Mouse (Mus musculus) ovary, adult 18-20 months (tissue): ENCODE data around the gene Tmod1.

Experiments used
- DNase-seq: peaks from one replicate; pipeline ENCODE4 v3.0.0; 2022; ENCODE audit warnings: low spot score, mixed read lengths

The Tmod1 gene

DNA sequence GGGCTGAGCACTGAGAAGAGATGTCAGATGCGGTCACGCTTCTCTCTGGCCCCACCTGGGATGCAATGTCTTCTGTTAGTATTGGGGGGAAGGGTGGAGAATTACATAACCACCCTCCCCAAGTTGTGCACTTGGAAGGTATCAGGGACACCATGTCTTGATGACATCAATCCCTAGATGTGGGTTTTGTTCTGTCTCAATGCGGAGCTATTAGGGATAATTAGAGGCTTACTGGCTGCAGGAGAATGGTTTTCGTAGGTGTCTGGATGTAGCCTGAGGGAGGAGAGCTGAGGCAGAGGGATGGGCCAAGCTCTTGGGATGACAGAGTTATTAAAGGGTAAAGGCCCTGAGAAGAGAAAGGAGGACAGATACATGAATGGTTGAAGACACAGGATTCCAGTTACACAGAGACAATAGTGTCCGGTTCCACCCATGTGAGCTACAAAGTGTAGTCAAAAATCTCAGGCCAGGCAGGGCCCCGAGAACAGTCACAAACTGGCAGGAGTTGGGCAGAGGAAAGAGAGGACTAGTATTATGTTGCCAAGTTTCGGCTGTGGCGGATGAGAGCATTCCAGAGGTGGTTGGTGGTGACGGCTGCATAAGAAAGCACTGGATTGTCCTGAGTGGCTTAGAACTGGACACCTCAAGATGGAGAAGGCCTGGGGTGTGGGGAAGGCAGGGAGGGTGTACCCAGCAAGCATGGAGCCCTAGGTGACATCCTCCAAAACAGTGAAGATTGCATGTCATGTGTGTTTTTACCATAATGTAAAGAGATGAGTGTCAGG, 14.8 kb downstream of the Tmod1 start:
- no peak for DNase-seq

DNA sequence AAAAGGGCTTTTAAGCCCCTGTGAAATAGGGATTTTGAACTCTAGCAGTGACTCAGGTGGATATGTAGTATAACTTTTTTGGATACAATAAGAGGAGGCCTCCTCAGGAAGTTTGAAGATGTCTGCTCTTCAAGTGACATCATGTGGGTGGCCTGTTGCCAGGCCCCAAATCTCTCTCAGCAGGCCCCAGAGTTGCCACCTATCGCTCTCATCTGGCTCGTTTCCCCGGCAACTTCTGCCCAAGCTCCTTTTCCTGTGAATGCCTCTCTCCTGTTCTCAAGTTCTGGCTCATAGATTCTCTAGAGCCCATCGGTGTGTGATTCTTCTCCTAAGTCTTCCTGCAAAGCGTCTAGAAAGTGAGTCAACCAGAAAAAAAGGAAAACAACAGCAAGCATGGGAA, 17.4 kb downstream of the Tmod1 start:
- no peak for DNase-seq

- no peak for DNase-seq
These were observed 22.7 kb downstream of the Tmod1 start for GRCm38 (mm10) chr4:46061259-46061962.

DNA sequence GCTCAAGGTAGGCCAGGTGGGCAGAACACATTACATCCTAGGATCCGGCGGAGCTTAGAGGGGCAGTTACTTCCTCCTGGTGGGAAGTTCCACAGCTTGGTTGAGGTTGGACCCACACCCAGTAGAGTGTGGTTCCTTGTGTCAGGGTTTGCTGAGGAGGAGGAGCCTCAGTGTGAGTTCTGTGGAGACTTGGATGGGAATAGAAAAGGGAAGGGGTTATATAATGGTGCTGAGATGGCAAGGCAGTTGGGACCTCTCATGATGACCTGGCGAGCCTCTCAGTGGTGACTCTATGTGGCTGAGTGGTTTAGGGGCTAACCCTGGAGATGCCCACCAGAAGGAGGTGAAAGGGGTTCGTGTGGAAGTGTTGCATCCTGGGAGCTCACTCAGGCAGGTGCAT, 25.1 kb downstream of the Tmod1 start:
- no peak for DNase-seq

GRCm38 (mm10) chr4:46064263-46064662, 25.5 kb downstream of the Tmod1 start:
- no peak for DNase-seq

DNA sequence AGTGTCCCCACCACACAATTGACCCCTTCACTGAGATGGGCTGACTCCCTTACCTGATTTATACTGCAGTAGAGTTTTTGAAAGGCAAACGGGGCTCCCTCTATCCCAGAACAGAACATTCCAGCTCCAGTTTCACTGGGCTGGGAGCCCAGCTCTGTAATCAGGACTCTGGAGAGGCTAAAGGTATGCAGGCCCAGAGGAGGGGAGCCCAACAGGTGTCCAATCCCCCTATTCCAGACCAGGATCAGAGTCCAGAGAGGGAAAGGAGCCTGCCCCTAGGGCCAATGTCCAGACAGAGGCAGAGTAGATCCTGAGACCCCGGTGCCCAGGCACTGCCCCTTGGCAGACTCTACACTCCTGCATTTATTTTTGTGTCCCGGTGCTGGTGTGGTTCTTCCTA, 26.2 kb downstream of the Tmod1 start:
- no peak for DNase-seq

DNA sequence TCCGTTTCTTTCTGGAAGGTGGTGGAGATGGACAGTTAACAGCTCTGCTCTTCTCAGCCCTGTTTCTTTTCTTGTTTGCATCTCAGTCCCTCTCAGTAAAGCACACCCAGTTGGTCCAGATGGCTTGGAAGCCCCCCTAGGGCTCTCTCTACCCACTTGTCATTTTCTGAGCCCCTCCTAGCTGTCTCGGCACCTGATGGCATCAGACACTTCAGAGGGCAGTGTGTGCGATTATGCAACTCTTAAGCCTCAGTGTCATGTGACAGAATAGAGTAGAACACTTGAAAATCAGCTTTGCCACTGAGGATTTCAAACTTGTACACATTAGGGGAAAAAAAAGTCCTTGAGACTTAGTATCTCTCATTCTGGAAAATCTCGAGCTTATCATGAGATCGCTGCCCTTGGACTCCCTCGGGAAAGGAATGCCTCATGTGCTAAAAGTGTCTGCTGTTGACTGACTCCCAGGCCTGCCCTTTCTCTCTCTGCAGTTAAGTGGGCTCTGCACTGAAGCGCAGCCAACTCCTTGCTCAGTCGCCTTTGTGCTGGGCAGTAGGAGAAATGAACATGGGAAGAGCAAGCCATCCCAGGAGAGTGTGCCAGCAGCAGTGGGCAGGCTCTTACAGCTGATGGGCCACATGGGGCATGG, 27.1 kb downstream of the Tmod1 start:
- peak; percentile 43 for DNase-seq

DNA sequence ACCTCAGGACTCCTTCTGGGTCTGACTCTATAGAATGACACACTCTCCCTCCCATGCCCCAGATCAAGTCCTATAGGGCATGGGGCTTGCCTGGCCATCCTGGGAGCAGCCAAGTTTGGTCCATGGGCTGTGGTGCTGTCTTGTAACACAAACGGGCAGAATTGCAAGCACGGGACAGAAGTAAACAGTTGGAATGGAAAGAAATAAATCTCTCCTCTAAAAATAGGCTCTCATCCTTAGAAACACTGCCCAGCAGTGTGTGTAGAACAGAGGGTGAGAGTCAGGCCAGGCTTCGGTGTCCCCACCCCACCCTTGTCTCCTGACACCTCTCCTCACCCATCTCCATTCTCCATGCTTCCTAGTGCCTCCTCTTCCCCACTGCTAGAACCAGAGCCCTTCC, 29.3 kb downstream of the Tmod1 start:
- no peak for DNase-seq

GRCm38 (mm10) chr4:46068573-46068972, 29.8 kb downstream of the Tmod1 start:
- no peak for DNase-seq

DNA sequence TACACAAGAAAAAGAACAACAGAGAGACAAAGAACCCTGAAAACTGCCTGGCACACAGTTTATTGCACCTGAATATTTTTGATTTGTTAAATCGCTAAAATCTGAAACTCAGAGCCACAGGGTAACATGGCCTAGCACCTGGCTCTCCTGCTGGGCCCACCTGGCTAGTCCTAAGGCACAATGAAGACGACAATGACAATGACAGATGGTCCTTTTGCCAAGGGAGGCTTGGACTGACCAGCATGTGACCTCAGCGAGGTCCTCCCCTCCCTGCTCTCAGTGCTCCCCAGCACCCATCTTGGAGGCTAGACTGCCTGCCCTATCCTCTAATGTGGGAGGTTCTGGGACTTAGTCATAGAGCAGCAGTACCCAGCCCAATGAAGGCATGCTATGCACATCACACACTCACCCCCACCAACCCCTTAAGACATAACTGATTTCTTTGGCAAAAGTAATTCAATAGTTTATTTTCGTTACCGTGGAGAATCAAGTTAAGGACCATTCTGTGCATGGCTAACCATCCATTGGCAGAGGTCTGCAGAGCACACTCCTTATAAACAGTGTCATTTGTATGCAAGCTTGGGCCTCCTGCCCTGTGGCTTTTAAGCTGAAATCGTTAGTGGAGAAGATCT, 31.2 kb downstream of the Tmod1 start:
- no peak for DNase-seq

DNA sequence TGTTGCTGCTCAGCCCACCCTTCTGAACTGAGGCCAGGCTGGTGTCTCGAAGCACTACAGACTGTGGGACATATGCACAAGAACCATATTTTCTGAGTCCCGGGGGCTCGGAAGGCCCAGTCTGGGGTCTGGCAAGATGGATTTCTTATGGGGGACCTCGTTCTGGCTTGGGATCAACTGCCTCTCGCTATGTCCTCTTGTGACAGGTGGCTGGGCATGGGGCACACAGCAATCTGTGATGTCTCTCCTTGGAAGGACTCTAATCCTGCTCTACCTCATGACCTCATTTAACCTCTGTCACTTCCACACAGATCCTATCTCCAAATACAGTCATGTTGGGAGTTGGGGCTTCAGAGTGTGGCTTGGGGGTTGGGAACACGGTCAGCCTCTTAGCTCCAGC, 33.9 kb downstream of the Tmod1 start:
- DNase-seq: no peak

DNA sequence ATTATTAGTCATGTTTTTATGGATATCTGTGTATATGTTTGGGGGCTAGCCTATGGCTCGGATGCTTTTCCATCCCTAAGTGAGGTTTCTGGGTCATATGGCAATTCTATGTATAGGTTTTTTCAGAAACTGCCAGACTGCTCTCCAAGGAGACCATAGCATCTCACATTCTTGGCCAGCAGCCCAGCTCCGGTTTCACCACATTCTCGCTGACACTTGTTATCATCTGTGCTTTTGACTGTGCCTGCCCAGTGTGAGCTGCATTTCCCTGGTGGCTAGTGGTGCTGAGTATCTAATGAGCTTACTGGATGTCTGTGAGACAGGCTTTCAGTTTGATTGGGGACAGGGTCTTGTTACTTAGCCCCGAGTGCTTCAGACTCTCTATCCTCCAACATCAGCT, 35.0 kb downstream of the Tmod1 start:
- no peak for DNase-seq

DNA sequence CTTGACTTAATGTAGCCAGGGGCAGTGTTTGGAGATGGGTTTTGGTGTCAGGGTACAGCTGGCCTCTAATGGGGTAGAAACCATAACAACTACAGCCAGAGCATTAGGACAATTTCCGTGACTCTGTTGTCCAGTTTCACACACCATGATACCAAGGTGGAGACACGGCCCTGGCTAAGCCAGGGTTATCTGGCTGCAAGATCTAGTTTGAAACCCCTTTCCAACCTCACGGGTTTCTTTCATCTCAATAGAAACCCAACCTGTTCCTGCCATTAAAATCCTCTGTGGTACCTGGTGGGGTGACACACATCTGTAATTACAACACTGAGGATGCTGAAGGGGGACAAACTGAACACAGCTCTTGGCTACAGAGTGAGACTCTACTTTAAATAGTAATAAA, 36.9 kb downstream of the Tmod1 start:
- DNase-seq: no peak

GRCm38 (mm10) chr4:46076892-46077291, 38.2 kb downstream of the Tmod1 start:
- no peak for DNase-seq

GRCm38 (mm10) chr4:46080261-46080660, 41.5 kb downstream of the Tmod1 start:
- no peak for DNase-seq

- DNase-seq: no peak
These were observed 43.8 kb downstream of the Tmod1 start for GRCm38 (mm10) chr4:46082555-46082954.

DNA sequence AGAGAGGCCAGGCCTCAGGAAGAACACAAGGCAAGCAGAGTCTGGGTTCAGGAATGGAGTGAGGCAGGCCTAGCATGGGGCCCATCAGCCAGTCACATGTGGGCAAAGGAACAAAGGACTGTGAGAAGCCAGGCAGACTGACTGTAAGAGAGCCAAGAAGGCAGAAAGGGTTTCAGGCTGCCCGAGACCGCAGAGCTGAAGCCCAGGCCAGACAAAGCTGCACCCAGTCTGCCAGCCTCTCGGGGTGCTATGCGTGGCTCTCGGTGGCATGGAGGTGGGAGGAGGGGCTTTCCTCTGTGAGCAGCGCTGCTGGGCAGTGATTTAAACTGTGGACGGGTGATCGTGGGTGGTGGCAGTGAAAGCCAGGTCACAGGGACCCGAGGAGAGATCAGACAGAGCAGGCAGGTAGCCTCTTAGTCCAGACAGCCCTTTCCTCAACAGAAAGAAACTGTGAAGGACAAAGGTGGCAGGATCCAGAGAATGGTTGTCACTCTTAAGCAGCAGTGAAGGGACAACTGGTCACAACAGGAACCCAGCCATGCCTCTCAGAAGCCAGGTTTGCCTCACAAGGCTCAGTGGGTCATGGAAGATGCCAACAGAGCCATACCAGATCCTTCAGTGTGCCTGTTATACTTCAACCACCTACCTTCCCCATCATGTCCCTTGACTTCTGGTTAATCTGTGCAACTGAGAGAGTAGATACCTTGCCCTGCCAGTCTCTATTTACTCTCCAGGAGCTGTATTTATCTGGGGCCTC, 45.9 kb downstream of the Tmod1 start:
- no peak for DNase-seq

GRCm38 (mm10) chr4:46085223-46085811, 46.6 kb downstream of the Tmod1 start:
- DNase-seq: no peak

- DNase-seq: no peak
These were observed 48.1 kb downstream of the Tmod1 start for GRCm38 (mm10) chr4:46086718-46087426.

DNA sequence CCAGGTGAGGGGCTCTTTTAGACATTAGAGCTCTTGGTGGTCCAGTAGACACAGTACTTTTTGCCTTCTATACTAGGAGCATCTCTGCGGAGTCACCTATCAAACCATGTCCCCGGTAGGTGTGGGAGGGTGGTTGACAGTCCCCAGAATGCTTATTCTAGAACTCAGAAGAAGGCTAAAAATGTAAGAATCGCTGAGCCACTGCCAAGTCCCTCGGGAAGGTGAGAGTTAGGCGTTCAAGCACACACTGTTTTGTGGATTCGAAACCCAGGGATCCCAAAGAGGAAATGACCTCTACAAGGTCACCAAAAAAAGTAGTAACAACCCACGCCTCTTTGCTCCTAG, 48.7 kb downstream of the Tmod1 start:
- DNase-seq: no peak

GRCm38 (mm10) chr4:46087852-46088251, 49.1 kb downstream of the Tmod1 start:
- peak; percentile 61 for DNase-seq
